Mouse (Mus musculus) adrenal gland, adult 8-10 months (tissue): ENCODE results near the gene Uri1. TPM values are rescaled to one million over a fixed set of nuclear protein-coding genes. Genes with fewer than 3 reads are reported as not detected.

Source experiments
- DNase-seq: peaks from one replicate; pipeline ENCODE4 v3.0.0; 2022
- total RNA-seq, 4 experiments: library from RNA; stranded (reverse); gene quantifications; 2 replicates each; pipeline ENCODE4 v1.2.4; 2022

The Uri1 gene
- total RNA-seq, 4 experiments from 2014 or later, result 45.6 to 62.5 (median 52.0) TPM

DNA sequence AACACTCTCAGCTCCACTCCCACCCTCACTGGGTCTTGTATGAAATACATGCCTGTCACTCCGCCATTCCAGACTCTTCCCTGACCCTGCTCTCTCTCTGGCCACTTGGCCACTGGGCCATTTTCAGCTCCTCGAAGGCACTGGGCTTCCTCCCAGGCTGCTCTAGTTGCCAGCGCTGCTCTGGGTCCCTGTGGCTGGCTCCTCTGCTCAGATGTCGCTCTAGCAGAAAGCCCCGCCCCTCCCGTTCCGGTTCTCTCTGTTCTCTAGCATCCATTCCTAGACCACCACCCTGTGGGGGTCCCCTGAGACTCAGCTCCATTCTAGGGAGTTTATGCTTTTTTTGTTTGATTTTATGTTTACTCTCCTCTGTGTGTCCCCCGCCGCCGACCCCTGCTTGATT lies 104.4 kb downstream of the Uri1 start:
- no peak for DNase-seq

GRCm38 (mm10) chr7:37916762-37917439 lies 106.5 kb downstream of the Uri1 start:
- no peak for DNase-seq

DNA sequence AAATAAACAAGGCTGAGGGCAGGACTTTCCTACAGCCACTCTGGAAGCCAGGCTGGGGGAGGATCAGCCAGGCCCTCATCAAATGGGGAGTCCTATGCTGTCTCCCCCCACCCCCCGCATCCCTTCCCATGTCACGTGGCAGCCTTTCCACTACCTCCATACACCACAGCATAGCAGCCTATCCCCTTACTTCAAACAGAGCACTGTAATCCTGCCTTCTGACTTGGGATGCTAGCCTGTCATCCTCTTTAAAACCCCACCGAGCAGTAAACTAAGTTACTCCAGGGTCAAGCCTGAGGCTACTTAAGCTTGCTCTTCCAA lies 111.6 kb downstream of the Uri1 start:
- no peak for DNase-seq

GRCm38 (mm10) chr7:37911114-37911801 lies 112.1 kb downstream of the Uri1 start:
- DNase-seq, result no peak

GRCm38 (mm10) chr7:37910161-37910560 lies 113.2 kb downstream of the Uri1 start:
- DNase-seq, result no peak

Other genes with a start within 250 kb of the Uri1 start
- gene Zfp536, start 249.9 kb downstream of the Uri1 start, total RNA-seq, result 10 to 100 TPM in 2 of 4 experiments, 1 to 10 TPM in 2; 6.8 to 19.8 (median 9.5) TPM
- gene Ccne1, start 84.0 kb upstream of the Uri1 start, total RNA-seq, result 1 to 10 TPM; 3.5 to 6.9 (median 4.1) TPM
- gene 1600014C10Rik, start 159.7 kb upstream of the Uri1 start, total RNA-seq, result 10 to 100 TPM; 33.8 to 64.0 (median 45.6) TPM
- 1 to 10 TPM; 1.2 to 1.9 (median 1.7) TPM for gene Plekhf1, start 204.5 kb upstream of the Uri1 start, total RNA-seq
- gene Pop4, start 247.9 kb upstream of the Uri1 start, total RNA-seq, result 10 to 100 TPM; 48.6 to 85.5 (median 68.1) TPM